Mouse (Mus musculus) neural tube, embryonic 15.5 days (tissue): ENCODE results near the gene Tfb2m. TPM values are rescaled to one million over a fixed set of nuclear protein-coding genes. Genes with fewer than 3 reads are reported as not detected.

ENCODE experiments used
- ATAC-seq: fragments of 200-750 bp; cut with Nextera tagmentation; 2 replicates; pipeline ENCODE4 v1.8.0; 2017; ENCODE audit warnings: mild to moderate bottlenecking, moderate TSS enrichment, moderate library complexity; ENCODE audit not compliant: low FRiP score
- H3K27ac ChIP-seq: fragments of 300-500 bp; sonication (generic); replicated peaks from 2 replicates; pipeline ENCODE4 v1.5.1; 2015; ENCODE audit warnings: mild to moderate bottlenecking, inconsistent platforms
- H3K27me3 ChIP-seq: fragments of 300-500 bp; sonication (generic); replicated peaks from 2 replicates; pipeline ENCODE4 v1.6.1; 2015; ENCODE audit warnings: inconsistent platforms
- H3K36me3 ChIP-seq: fragments of 300-500 bp; sonication (generic); 2 replicates; pipeline ENCODE4 v1.6.1; 2015; ENCODE audit warnings: inconsistent platforms
- H3K4me1 ChIP-seq: fragments of 300-500 bp; sonication (generic); 2 replicates; pipeline ENCODE4 v1.6.1; 2015; ENCODE audit warnings: inconsistent platforms
- H3K4me2 ChIP-seq: fragments of 300-500 bp; sonication (generic); 2 replicates; pipeline ENCODE4 v1.6.1; 2015; ENCODE audit warnings: inconsistent platforms, mild to moderate bottlenecking, moderate library complexity
- H3K4me3 ChIP-seq: fragments of 300-500 bp; sonication (generic); replicated peaks from 2 replicates; pipeline ENCODE4 v1.5.1; 2015; ENCODE audit warnings: mild to moderate bottlenecking, inconsistent platforms
- H3K9ac ChIP-seq: fragments of 300-500 bp; sonication (generic); replicated peaks from 2 replicates; pipeline ENCODE4 v1.6.1; 2015; ENCODE audit warnings: mild to moderate bottlenecking, inconsistent platforms
- H3K9me3 ChIP-seq: fragments of 300-500 bp; sonication (generic); replicated peaks from 2 replicates; pipeline ENCODE4 v1.6.1; 2016; ENCODE audit warnings: inconsistent platforms
- WGBS: fragments of 180-500 bp; shearing (Covaris S2); methylation state at CpG from one replicate; pipeline ENCODE4 v1.1.7; 2015; ENCODE audit warnings: mixed read lengths; 5-methylcytosine and 5-hydroxymethylcytosine counted together
- polyA plus RNA-seq: library from polyadenylated mRNA; unstranded; fragments of >200 nt; fragmentation: Nextera tagmentation; extraction: Ambion mirVana; gene quantifications from 2 replicates; pipeline ENCODE4 v1.2.1, GENCODE M21; 2015

Tfb2m gene
- polyA plus RNA-seq, 1 experiment from 2014 or later = 29.6 TPM

DNA sequence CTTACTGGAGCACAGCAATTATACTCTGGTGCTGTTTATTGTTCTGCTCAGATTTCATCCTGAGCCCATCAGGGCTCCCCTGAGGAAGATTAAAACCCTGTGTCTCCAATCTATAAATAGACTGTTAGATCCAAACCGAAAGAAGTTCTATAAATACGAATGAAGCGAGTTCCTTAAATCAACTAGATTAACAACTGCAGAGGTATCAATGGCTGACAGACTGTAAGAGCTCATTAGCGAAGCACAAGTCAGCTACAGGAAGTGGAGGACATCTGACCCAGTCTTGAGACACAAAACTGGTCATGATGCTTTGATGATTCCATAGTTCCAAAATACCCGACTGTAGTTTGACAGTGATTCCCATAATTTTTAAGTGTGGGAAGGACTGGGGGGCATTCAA lies 58.1 kb downstream of the Tfb2m start:
- Histone ChIP-seq H3K4me2 (no peak overlapping the region), H3K36me3 (no peaks in the 10 kb centered on the region), H3K9me3 (no peaks in the 10 kb centered on the region), H3K4me3 (no peak overlapping the region), H3K27me3 (no peaks in the 10 kb centered on the region), H3K9ac (no peak overlapping the region), H3K4me1 (peaks cover 11% of the 10 kb centered on the region), H3K27ac (no peak overlapping the region; the same call in 1 of the 2 replicates)
- WGBS = 31% methylated on average over 5 of the region's 5 CpGs
- ATAC-seq = 0 out of 2 replicates have a peak, but pooled peaks have one; percentile 42

DNA sequence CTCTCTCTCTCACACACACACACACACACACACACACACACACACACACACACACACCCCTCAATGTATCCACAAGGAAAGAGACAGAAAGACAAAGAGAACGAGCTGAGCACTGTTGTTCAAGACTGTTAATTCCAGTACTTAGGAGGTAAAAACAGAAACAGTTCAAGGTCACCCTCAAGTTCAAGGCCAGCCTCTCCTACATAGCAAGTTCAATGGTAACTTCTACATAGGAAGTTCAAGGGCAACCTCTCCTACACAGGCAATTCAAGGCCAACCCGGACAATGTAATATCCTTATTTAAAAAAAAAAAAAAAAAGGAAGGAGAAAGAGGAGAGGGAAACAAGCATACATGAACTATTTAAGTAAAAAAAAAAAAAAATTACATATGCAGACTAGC lies 58.8 kb downstream of the Tfb2m start:
- 80% methylated on average over 2 of the region's 2 CpGs for WGBS
- Histone ChIP-seq H3K9me3 (no peaks in the 10 kb centered on the region), H3K27ac (no peak overlapping the region), H3K27me3 (no peaks in the 10 kb centered on the region), H3K36me3 (no peaks in the 10 kb centered on the region), H3K9ac (no peak overlapping the region), H3K4me1 (peaks cover 11% of the 10 kb centered on the region), H3K4me2 (no peak overlapping the region), H3K4me3 (no peak overlapping the region)
- no peak for ATAC-seq

DNA sequence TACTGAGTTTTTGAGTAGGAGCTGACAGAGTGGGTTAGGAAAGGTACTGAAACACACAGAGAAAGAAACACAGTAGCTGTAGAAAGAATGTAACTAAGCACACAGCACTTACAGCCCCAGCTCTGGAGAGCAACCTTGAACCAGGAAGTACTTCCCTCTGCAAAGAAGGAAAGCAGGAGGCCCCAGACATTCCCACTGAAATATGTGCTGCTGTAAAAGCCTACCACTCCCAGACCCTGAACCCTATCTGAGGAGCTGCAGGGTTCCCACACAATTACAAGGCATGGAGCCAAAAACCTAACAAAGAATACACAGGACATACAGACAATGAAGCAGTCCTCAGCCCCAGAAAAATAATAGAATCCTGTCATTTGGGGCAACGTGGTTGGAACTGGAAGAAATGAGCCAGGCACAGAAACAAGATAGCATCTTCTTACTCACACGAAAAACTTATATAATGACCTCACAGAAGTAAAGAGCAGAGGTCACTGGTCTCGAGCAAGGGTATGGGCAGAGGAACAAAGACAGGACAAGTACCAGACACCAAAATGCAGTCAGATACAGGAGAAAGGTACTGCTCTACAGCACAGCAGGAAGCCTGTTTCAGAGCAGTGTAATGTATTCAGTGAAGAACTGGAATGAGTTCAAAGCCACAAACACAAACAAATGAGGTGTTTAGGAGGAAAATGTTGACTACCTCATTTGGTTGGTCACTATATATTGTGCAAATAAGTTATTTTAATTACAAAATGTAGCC lies 60.1 kb downstream of the Tfb2m start:
- no peaks in the 10 kb centered on the region for H3K9me3 ChIP-seq
- no peak overlapping the region for H3K9ac ChIP-seq
- peaks cover 13% of the 10 kb centered on the region for H3K4me1 ChIP-seq
- no peak overlapping the region for H3K27ac ChIP-seq
- no peaks in the 10 kb centered on the region for H3K36me3 ChIP-seq
- no peak for ATAC-seq
- no peak overlapping the region for H3K4me2 ChIP-seq
- no peak overlapping the region for H3K4me3 ChIP-seq
- H3K27me3 ChIP-seq = no peaks in the 10 kb centered on the region
- 23% methylated on average over 3 of the region's 3 CpGs for WGBS

DNA sequence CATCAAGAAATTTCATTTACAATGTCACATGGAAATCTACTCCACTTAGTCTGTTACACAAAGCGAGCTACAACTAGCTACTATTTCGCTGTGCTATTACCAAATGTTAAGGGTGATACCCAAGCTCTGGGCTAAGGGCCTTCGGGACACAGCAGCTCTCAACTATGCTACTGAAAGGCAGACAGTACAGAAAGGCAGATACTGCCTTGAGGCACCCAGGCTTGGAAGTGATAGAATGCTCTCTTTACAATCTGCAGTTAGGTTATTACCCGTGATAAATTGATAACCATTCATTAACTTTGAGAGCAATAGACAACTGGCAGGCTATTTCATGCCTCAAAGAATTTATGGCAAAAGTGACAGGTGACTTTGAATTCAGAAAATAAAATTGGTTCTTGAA lies 65.2 kb downstream of the Tfb2m start:
- ATAC-seq = no peak
- no peaks in the 10 kb centered on the region for H3K9me3 ChIP-seq
- no peak overlapping the region for H3K27ac ChIP-seq
- H3K9ac ChIP-seq = no peak overlapping the region
- no peaks in the 10 kb centered on the region for H3K36me3 ChIP-seq
- WGBS = 28% methylated on average over 4 of the region's 4 CpGs
- H3K4me3 ChIP-seq = no peak overlapping the region
- peaks cover 13% of the 10 kb centered on the region; the same call in 1 of the 2 replicates for H3K4me1 ChIP-seq
- H3K27me3 ChIP-seq = 0 out of 2 replicates have a peak, but pooled peaks cover 3% of the 10 kb centered on the region
- H3K4me2 ChIP-seq = no peak overlapping the region

Other genes with a start within 250 kb of the Tfb2m start
- 26.0 and 26.7 TPM in 2 replicates for gene Smyd3, start 28.2 kb downstream of the Tfb2m start, polyA plus RNA-seq
- 25.3 and 27.6 TPM in 2 replicates for gene Cnst, start 103 bp upstream of the Tfb2m start, polyA plus RNA-seq
- gene Sccpdh, start 121.9 kb upstream of the Tfb2m start, polyA plus RNA-seq = 166 and 190 TPM in 2 replicates
- not detected in 2 replicates for gene Kif28, start 199.0 kb upstream of the Tfb2m start, polyA plus RNA-seq